Mouse (Mus musculus) layer of hippocampus, postnatal 10 days (tissue): ENCODE results near the gene Btg2. TPM values are rescaled to one million over a fixed set of nuclear protein-coding genes. Genes with fewer than 3 reads are reported as not detected.

ENCODE experiments used
- DNase-seq, 2 experiments: peaks; one replicate each; pipeline ENCODE4 v3.0.0; 2021; ENCODE audit warnings: low spot score in 2 of 2
- total RNA-seq, 2 experiments: library from RNA; stranded (reverse); gene quantifications; 2 replicates each; pipeline ENCODE4 v1.2.3; 2021

Btg2 gene
- total RNA-seq, 2 experiments from 2014 or later: 13.1 to 14.3 TPM

DNA sequence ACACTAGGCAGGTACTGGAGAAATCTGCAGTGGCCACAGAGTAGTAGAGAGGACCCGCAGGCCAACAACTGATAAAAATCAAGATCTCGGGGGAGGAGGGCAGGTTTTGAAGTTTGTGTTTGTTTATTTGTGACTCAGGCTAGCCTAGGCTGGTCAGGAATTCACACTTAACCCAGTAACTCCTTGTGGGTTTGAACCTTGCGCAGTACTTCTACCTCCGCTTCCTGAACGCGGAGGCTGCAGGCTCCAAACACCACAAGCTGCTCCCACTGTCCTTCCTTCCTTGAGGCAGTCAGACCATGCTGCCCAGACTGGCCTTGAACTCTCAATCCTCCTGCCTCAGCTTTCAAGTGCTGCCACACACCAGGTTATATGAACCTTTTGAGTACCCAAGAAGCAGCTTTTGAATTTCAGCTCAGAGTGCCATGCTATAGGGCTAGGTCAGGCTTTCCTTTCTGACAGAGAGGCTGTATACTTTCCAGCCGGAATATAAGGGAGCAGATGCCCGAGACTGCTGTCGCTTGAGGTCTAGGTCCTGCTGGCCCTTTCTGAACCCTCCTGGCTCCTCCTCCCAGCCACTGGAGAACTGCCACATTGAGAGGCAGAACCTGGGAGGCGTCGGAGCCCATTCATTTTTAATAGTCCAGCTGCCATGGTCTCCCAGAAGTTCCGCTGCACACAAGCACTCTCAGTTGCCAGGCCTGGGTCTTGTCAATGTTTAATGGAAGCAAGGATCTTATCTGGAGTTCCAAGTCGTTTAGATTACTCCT, 19.2 kb upstream of the Btg2 start:
- DNase-seq: no peak

DNA sequence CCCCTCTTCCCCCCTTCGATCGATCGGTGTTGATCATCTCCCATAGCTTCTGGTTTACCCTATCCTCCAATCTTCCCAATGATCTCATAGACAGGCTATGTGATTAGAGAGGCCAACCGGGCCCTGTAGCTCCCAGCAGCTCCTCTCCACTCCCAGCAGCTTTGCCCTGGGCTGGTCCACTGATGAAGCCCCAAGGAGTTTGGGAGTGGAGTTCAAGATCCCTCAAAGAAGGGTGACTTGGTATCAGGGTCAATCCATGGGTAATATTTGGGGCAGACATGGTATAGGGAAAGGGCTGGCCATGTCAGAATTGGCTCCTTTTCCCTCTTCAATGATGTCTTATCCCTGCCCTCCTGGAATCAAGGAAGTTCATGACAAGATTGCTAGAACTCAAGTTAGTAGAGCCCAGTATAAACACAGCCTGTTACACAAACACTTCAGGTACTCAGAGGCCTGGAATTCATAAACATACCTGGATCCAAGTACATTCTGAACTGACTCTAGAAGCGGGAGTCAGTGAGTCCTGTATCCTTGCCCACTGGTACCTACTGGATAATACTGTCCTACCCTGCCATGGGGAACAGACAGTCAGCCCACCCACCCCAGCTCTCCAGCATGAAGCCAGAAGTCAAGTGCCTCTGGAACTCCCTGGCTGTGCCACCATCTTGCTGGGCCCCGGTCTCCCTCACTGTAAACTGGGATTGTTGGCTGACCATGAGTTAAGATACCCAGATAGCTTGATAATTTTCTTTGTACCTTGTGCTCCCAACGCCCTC, 18.3 kb upstream of the Btg2 start:
- DNase-seq: no peak

DNA sequence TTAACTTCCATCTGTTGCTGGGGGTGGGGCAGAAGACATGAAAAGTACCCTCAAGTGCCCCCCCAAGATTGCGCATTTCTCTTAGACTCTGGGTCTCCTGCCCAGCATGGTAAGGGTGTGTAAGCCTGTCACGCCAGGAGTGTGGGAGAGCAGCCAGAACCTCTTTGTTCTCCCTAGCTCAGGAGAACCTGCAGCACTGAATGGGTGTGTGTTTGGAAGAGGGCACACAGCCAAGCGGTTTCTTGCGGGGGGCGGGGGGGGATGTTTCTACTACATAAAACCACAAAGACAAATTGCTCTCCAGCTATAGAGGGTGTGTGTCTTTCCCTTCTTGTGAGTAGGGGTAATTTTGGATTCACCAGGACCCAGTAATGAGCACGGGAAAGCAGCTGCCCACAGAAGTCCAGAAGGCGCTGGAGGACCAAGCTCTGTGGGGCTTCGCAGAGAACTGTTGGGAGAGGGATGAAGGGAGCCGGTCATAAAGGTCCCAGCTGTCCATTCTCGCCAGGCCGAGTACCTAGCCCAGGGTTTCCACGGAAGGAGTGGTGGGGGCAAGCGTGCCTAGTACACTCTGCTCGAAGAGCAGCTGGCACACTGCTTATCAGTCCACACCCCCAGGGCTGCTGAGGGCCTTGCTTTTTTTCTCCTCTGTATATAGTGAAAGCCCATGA, 17.5 kb upstream of the Btg2 start:
- peak; percentile 43 to 61 for DNase-seq

DNA sequence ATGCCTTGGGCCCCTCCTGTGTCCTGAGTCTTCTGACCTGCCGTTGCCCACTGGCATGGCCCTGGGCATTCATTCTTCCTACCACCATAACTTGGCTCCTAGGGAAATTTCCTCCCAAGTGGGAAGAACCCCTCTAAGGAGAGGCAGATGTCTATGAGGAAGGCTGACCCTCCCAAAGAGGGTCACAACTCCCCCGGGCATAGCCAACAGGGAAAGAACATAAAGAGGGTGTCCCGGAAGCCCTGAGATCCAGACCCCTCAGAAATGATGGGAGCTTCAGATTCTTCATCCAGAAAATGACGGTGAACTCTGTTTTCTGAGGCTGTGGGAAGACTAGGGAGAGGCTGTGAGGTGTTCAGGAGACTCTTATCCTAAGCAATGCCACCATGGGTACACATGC, 16.8 kb upstream of the Btg2 start:
- no peak for DNase-seq

DNA sequence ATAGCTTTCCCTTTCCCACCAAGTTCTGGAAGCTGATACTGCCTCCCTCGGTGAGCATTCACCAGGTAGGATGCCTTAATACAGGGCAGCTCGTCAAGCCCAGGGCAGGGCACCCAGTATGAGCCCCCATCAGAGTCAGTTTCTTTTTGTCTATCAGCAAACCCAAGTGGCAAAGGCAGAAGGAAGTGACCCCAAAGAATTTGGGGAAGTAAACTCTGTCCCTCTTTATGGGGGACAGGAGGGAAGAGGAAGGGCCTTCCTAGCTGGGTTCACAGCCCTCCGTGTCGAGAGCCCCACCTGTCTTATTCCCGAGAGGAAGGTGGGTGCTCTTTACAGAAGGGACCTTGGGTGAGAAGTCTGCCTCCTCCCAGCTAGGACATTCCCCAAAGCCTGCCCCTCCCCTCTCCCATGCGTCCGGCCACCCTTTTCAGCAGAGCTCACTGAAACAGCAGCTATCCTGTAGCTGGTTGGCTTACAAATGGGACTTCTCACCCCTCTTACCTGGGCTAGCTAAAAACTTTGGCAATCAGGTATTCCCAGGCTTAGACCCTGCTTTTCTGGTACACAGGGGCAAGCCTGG, 16.2 kb upstream of the Btg2 start:
- DNase-seq: no peak

- no peak for DNase-seq
Observed at GRCm38 (mm10) chr1:134093771-134094526, 15.0 kb upstream of the Btg2 start.

GRCm38 (mm10) chr1:134092852-134093770, 14.2 kb upstream of the Btg2 start:
- DNase-seq: peak; percentile 78 to 83

DNA sequence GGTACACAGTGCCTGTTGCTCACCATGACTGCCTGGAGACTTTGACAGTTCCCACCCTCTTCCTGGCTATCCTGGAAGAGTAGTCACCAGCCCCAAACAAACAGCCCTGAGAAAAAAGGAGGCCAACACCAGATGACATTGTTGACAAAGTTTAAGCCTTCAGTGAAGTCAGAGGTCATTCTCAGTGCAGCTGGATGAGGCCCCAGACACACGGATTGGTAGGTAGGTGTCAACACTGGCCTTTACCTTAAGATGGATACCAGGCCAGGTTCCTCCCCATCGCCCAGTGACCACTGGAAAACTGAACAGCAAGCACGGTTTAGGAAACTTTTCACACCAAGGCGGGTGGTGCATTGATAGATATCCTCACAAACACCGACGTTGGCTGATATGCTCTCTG, 13.4 kb upstream of the Btg2 start:
- no peak for DNase-seq

- no peak for DNase-seq
Observed at GRCm38 (mm10) chr1:134091851-134092250, 12.9 kb upstream of the Btg2 start.

DNA sequence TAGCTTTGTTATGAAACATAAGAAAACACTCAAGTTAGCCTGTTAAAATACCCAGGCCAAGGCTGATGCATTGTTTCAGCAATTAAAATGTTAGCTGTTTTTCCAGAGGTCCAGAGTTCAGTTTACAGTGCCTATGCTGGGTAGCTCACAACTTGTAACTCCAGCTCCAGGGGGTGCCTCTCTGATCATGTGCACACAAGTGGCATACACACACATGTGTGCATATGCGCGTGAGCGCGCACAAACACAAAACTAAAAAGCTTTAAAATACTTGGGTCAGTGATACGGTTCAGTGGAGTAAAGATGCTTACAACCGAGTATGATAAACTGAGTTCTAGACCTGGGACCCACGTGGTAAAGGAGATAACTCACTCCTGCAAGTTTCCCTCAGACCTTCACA, 10.2 kb upstream of the Btg2 start:
- no peak for DNase-seq

DNA sequence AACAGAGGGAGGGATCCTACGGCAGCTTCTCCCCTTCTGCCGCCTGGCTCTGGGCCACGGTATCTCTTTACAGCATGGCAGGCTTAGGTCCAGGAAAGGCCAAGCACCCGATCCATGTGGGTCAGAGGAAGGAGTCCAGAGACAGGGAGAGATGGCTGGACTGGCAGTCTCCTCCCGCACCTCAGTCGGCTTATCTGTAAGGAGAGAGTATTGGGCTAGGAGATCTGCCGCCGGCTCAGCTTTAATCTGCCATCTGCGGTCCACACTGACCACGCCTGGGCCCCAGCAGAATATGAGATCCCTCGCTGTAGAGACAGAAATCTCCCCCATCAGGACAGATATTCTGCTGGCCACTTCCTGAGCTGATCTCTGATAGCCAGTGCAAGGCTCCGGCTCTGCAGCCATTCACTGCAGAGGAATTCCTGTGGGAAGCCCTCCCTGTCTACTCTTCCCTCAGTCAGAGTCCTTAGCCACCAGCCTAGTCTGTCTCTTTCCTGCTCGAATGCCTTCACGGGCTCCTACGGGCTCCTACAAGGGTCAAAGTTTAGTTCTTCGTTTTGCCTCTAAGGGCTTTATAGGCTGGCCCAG, 8.0 kb upstream of the Btg2 start:
- DNase-seq: no peak

GRCm38 (mm10) chr1:134086017-134086416, 7.1 kb upstream of the Btg2 start:
- no peak for DNase-seq

DNA sequence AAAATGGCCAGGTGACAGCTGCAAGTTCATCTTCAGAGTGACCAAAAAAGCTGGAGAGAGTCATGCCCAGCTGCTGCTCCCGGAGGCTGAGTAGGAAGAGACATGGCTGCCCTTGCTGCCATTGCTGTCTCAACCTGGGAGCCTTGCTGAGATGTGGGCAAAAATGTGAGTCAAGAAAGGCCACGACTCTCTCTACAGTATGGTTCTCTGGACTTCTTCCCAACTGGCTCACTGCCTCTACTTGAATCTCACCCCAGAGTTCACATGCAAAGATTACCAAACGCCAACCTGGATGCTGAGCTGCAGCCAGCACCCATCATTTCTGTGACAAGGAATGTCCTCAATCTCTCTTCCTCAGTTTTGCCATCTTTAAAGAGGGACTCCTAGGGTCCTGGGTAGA, 5.2 kb upstream of the Btg2 start:
- DNase-seq: no peak

- DNase-seq: no peak
Observed at GRCm38 (mm10) chr1:134083676-134084075, 4.8 kb upstream of the Btg2 start.

DNA sequence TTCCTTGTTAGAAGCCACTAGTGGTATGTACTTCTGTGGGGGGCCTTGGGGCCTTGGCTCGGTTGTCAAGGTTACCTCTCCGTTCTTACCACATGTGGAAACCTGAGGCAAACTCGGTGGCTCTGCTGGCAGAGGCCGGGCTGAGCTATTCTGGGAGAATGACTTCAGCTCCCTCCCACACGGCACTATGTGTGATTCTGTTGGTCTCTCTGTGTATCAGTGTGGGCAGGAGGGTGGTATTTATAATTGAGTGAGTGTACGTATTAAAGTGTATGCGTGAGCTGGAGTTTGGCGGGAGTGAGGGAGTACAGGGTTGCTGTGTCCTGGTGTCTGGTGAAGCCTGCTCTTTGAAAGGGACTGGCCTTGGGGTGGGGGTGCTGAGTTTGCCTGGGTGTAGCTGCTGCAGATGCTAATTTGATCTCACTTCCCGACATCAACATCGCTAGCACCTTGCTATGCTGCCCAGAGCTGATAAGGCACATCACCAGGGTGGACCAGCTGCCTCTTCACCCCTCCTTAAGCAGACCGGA, 4.1 kb upstream of the Btg2 start:
- peak; percentile 54 to 62 for DNase-seq

DNA sequence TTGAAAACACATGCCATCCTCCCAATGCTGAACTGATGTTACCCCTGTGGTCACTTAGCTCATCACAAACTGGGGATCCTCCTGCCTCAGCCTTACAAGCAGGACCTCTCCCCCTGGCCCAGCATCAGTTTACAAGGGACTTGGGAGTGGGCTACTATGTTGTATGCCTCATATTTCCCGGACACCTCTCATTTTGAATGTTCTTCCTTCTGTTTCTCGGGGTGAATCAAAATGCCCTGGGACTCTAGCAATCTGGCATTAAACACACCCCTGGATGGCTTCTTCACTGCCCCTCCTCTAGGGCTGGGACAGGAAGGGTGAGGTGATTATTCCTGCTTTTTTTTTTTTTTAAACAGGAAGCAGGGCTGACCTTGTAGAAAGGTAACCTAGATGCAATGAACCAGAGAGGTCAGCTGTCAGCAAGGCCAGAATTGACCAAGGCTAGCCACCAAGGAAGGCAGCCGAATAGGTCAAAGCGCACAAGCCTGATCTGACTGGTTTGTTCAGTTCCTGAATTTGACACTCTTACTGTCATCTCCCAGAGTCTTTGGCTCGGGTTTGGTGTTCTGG, 2.0 kb upstream of the Btg2 start:
- DNase-seq: no peak

DNA sequence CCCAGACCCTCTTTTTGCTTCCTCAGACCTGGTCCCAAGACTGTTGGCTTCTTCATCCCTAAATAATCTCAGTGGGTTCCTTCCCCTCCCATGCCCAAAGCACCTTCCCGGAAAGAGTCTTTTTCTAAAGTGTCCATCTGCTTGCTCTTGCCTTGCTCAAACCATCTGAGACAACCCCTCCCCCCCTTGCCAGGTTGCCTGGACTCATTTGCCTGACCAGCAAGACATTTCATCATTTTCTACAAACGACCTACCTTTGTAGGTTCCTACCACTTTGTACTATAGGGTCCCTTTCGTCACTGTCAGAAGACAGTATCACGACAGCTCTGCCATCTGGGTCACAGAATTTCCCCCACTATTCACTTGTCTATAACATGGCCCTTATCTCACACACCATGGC, 1.5 kb upstream of the Btg2 start:
- no peak for DNase-seq

GRCm38 (mm10) chr1:134079477-134080163, 700 bp upstream of the Btg2 start:
- DNase-seq: no peak
